Mouse (Mus musculus) hindbrain, embryonic 16.5 days (tissue): ENCODE results near the gene Grin2b. TPM values are rescaled to one million over a fixed set of nuclear protein-coding genes. Genes with fewer than 3 reads are reported as not detected.

Experiments used
- ATAC-seq: fragments of 200-750 bp; cut with Nextera tagmentation; 2 replicates; pipeline ENCODE4 v1.8.0; 2017; ENCODE audit warnings: moderate TSS enrichment, moderate library complexity
- H3K27ac ChIP-seq: fragments of 300-500 bp; sonication (generic); 2 replicates; pipeline ENCODE4 v1.5.1; 2014; ENCODE audit warnings: low read depth, mild to moderate bottlenecking, control low read depth, low read length, moderate library complexity
- H3K27me3 ChIP-seq: fragments of 300-500 bp; sonication (generic); replicated peaks from 2 replicates; pipeline ENCODE4 v1.6.1; 2014; ENCODE audit warnings: low read length; ENCODE audit not compliant: control insufficient read depth, insufficient read depth
- H3K36me3 ChIP-seq: fragments of 300-500 bp; sonication (generic); 2 replicates; pipeline ENCODE4 v1.6.1; 2014; ENCODE audit warnings: mild to moderate bottlenecking, low read length, moderate library complexity, mixed read lengths; ENCODE audit not compliant: control insufficient read depth, insufficient read depth
- H3K4me1 ChIP-seq: fragments of 300-500 bp; sonication (generic); 2 replicates; pipeline ENCODE4 v1.6.1; 2014; ENCODE audit warnings: low read depth, low read length; ENCODE audit not compliant: control insufficient read depth, insufficient read depth
- H3K4me2 ChIP-seq: fragments of 300-500 bp; sonication (generic); 2 replicates; pipeline ENCODE4 v1.6.1; 2014; ENCODE audit warnings: mild to moderate bottlenecking, low read length, control low read depth, moderate library complexity
- H3K4me3 ChIP-seq: fragments of 300-500 bp; sonication (generic); 2 replicates; pipeline ENCODE4 v1.5.1; 2014; ENCODE audit warnings: mild to moderate bottlenecking, low read length, control low read depth, moderate library complexity
- H3K9ac ChIP-seq: fragments of 300-500 bp; sonication (generic); 2 replicates; pipeline ENCODE4 v1.6.1; 2014; ENCODE audit warnings: low read depth, mild to moderate bottlenecking, control low read depth, low read length, moderate library complexity
- H3K9me3 ChIP-seq: fragments of 300-500 bp; sonication (generic); 2 replicates; pipeline ENCODE4 v1.6.1; 2014; ENCODE audit warnings: mild to moderate bottlenecking, low read length, moderate library complexity; ENCODE audit not compliant: control insufficient read depth
- WGBS: fragments of 180-500 bp; shearing (Covaris S2); extraction: QIAGEN DNeasy Blood & Tissue Kit; methylation state at CpG from one replicate; pipeline ENCODE4 v1.1.7; 2014; 5-methylcytosine and 5-hydroxymethylcytosine counted together
- polyA plus RNA-seq: library from polyadenylated mRNA; unstranded; fragments of >200 nt; fragmentation: Nextera tagmentation; extraction: Ambion mirVana; gene quantifications from 2 replicates; pipeline ENCODE4 v1.2.1, GENCODE M21; 2015

The Grin2b gene
- polyA plus RNA-seq, 1 experiment from 2014 or later = 56.1 TPM

DNA sequence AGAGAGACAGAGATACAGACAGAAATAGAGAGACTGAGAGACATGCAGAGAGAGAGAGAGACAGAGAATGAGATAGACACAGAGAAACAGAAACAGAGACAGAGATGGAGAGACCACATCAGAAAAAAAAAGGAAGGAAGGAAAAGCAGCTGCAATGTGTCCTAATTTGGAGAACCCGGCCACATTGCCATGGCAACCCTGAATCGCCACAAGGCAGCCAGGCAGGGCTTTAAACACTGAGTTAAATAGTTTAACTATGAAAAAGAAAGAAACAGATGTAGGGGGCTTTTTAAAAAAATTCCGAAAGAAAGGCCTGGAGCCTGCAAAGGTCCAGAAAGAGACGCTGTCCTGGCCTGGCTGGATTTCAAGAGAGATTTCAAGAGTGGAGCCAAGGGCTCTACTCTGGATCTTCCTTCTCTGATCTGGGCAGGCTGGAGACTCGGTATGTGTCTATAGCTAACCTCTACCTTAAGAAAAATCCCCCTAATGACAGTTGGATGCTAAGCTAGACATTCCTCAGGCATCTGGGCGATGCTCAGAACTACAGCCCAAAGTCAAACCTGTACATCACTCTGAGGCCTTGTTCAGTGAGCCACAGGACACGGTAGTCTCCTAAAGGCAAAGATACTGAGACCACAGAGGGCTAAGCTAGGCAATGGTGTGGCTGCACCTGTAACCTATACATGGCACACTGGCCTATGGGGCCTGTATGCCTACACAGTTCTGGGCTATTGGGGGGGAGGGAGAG is 162.8 kb downstream of the Grin2b start:
- H3K27me3 ChIP-seq = no peaks in the 10 kb centered on the region
- H3K27ac ChIP-seq = no peak overlapping the region
- 18% methylated on average over 7 of the region's 7 CpGs for WGBS
- no peaks in the 10 kb centered on the region for H3K9me3 ChIP-seq
- no peak overlapping the region for H3K4me2 ChIP-seq
- H3K4me1 ChIP-seq = peaks cover 13% of the 10 kb centered on the region
- no peak overlapping the region for H3K9ac ChIP-seq
- no peaks in the 10 kb centered on the region for H3K36me3 ChIP-seq
- peak; percentile 58 for ATAC-seq
- H3K4me3 ChIP-seq = no peak overlapping the region

DNA sequence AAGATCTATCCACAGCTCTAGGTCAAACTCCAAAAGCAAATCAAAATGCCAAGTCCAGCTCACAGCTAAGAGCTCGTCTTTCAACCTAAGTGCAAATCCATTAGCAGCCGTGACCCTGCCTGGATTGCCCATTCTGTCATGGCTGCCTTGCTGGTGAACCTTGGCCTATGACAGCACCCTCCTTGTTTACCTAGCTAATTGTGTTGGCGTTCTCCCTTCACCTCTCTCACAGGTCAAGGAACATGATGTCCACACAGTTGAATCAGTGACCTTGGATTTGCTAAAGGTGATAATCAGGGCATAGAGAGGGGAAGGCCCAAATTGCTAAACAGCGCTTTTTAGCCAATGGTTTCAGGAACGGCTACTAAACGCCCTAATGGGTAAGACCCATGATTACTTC is 165.2 kb downstream of the Grin2b start:
- Histone ChIP-seq H3K9me3 (no peaks in the 10 kb centered on the region), H3K4me1 (peaks cover 13% of the 10 kb centered on the region), H3K9ac (no peak overlapping the region), H3K4me3 (no peak overlapping the region), H3K27me3 (no peaks in the 10 kb centered on the region), H3K4me2 (no peak overlapping the region), H3K36me3 (no peaks in the 10 kb centered on the region), H3K27ac (no peak overlapping the region)
- 87% methylated on average over 6 of the region's 6 CpGs for WGBS
- no peak for ATAC-seq

DNA sequence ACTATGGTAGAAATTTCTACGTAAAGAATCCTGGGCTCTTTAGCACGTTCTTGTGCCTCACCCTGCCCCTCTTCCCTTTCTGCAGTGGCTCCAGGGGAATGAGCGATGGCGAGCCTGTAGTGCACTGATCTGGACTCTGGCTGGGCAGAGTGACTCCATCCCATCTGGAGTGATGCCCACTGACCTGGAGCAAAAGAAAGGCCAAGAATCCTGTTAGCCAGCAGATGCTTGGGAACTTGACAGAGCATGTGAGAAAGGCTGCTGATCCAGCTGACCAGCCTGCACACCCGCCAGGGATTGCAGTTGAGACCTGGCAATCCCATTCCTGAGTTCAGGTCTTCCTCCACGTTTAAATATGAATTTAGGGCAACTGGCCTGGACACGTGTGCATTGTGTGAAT is 178.6 kb downstream of the Grin2b start:
- no peak overlapping the region for H3K9ac ChIP-seq
- H3K27ac ChIP-seq = no peak overlapping the region
- WGBS = 50% methylated on average over 7 of the region's 7 CpGs
- ATAC-seq = peak; percentile 50
- H3K4me2 ChIP-seq = no peak overlapping the region
- H3K27me3 ChIP-seq = no peaks in the 10 kb centered on the region
- H3K4me1 ChIP-seq = peaks cover 13% of the 10 kb centered on the region
- H3K36me3 ChIP-seq = no peaks in the 10 kb centered on the region
- no peaks in the 10 kb centered on the region for H3K9me3 ChIP-seq
- no peak overlapping the region for H3K4me3 ChIP-seq

DNA sequence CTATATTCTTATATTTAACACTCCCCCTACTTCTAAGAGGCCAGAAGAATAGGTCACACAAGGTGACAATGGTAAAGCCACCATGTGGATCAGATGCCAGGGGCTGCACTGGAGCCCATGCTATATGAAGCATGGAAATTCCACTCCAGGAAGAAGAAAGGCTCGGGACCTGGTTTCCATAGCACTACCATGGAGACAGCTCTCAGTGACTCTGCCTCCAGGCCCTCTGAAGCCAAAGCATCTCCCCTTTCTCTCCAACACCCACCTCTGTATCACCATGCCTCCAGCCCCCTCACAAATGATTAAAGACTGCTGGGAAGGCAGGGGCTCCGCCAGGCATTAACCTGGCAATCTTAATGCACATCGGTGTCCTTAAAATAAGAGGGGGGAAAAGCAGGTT is 179.4 kb downstream of the Grin2b start:
- no peak overlapping the region for H3K9ac ChIP-seq
- H3K4me3 ChIP-seq = no peak overlapping the region
- ATAC-seq = peak; percentile 58
- peaks cover 13% of the 10 kb centered on the region for H3K4me1 ChIP-seq
- no peaks in the 10 kb centered on the region for H3K27me3 ChIP-seq
- H3K36me3 ChIP-seq = no peaks in the 10 kb centered on the region
- no peak overlapping the region for H3K27ac ChIP-seq
- H3K4me2 ChIP-seq = no peak overlapping the region
- no peaks in the 10 kb centered on the region for H3K9me3 ChIP-seq
- WGBS = 38% methylated on average over 3 of the region's 3 CpGs

DNA sequence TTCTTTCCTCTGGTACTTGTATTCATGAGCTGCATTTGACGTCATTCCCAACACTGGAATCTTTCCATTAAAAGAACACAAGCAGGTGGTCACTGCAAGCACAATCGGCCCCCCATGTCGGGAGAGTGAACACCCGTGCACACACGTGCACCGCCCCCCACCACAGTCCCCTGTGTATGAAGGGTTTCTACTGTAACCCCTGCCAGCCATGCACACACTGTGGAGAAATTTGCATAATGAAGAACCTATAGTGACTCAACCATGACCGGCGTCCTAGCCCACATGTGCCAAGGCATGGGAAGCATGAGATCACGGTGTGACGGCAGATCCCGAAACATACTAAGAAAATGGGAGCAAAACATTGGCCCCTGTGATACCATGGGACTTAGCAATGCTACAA is 179.9 kb downstream of the Grin2b start:
- Histone ChIP-seq H3K27me3 (no peaks in the 10 kb centered on the region), H3K9me3 (no peaks in the 10 kb centered on the region), H3K4me1 (peaks cover 13% of the 10 kb centered on the region), H3K27ac (no peak overlapping the region), H3K4me3 (no peak overlapping the region), H3K9ac (no peak overlapping the region), H3K36me3 (no peaks in the 10 kb centered on the region), H3K4me2 (no peak overlapping the region)
- ATAC-seq = peak; percentile 65; the same call in 1 of the 2 replicates
- 49% methylated on average over 11 of the region's 11 CpGs for WGBS

DNA sequence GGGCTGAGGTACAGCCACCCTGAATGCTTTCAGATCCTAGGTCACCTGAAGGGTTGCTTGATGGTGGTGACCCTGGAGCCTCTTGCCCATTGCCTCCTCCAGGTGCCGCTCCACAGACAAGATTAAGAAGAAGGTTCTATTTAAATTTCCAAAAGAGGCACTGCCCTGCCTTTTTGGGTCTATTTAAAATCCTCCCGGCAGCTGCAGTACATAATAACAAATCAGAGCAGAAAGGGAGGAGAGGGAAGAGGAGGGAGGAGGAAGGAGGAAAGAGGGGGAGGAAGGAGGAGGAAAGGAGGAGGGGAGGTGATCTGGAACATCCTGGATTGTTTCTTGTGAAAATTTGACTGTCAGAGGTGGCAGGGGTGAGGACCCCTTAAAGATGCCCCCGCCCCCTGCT is 197.2 kb downstream of the Grin2b start:
- peaks cover 4% of the 10 kb centered on the region; the same call in 1 of the 2 replicates for H3K4me1 ChIP-seq
- no peak overlapping the region for H3K4me3 ChIP-seq
- no peak overlapping the region for H3K27ac ChIP-seq
- H3K4me2 ChIP-seq = no peak overlapping the region
- 60% methylated on average over 3 of the region's 3 CpGs for WGBS
- no peaks in the 10 kb centered on the region for H3K27me3 ChIP-seq
- no peak for ATAC-seq
- H3K36me3 ChIP-seq = no peaks in the 10 kb centered on the region
- no peaks in the 10 kb centered on the region for H3K9me3 ChIP-seq
- no peak overlapping the region for H3K9ac ChIP-seq

DNA sequence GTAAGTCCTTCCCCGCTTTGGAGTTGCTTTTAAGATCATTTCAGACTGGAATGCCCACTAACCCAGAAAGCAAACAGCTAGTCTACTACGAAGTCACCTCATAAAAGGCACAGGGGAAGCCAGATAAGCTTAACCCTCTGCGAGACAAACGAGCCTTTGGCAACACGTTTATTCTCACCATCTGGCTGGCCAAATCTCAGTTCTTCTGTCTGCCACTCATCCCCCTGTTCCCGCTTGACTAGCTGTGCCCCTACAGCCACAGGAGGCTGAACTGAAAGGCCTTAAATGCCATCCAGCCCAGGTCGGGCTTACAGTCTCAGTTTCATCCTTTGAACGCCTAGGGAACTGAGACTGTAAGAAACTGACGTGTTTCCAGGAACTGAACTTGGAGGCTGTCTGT is 200.8 kb downstream of the Grin2b start:
- no peak overlapping the region for H3K27ac ChIP-seq
- H3K9me3 ChIP-seq = no peaks in the 10 kb centered on the region
- no peaks in the 10 kb centered on the region for H3K36me3 ChIP-seq
- ATAC-seq = no peak
- H3K4me3 ChIP-seq = no peak overlapping the region
- H3K27me3 ChIP-seq = no peaks in the 10 kb centered on the region
- H3K9ac ChIP-seq = no peak overlapping the region
- no peak overlapping the region for H3K4me2 ChIP-seq
- H3K4me1 ChIP-seq = peaks cover 4% of the 10 kb centered on the region; the same call in 1 of the 2 replicates
- WGBS = 66% methylated on average over 9 of the region's 9 CpGs

DNA sequence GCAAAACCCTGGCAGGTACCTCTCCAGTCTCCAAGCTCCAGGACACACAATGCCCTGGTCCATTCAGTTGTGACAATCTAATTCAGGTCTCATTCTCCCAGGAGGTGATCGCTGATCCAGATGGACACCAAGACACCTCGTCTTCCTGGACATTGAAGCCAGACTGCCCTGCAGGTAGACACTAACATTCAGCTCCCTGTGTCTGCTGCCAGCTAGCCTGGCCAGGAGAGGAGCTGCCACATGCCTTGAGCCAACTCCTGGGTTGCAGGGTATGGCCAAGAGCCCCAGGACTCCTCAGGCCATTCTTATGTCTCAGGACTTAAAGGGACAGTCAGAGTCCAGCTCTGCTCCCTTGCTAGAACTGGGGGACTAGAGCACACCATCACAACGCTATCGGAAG is 201.8 kb downstream of the Grin2b start:
- Histone ChIP-seq H3K27me3 (no peaks in the 10 kb centered on the region), H3K4me1 (peaks cover 4% of the 10 kb centered on the region; the same call in 1 of the 2 replicates), H3K9ac (no peak overlapping the region), H3K4me3 (no peak overlapping the region), H3K4me2 (no peak overlapping the region), H3K9me3 (no peaks in the 10 kb centered on the region), H3K27ac (no peak overlapping the region), H3K36me3 (no peaks in the 10 kb centered on the region)
- 82% methylated on average over 4 of the region's 4 CpGs for WGBS
- ATAC-seq = no peak

DNA sequence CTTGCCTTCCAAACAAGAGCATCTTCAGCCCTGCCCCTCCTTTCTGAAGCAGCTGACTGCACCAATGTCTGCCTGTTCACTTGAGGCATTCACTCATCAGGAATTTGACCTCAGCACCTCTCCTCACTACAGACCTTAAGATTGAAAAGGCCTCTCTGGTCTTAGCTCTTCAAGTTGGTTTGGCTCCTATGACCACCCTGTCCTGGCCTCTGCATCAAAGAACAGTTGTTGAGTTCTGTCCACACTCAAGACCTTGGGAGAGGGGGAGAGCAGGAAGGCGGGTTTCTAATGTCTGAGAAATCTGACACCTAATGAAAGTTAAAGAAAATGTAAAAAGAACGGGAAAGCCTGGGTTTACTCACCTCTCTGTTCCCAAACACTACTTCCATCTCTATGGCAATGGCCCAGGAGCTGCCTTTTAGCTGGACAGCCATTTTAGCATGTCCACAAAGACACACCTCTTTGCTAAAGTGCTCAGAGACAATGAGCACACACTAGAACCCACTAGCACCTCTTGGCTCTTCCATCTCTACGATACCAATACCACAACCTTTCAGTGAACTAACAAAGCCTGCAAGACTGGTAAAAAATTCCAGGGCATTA is 202.5 kb downstream of the Grin2b start:
- Histone ChIP-seq H3K4me1 (peaks cover 4% of the 10 kb centered on the region; the same call in 1 of the 2 replicates), H3K4me2 (no peak overlapping the region), H3K27me3 (no peaks in the 10 kb centered on the region), H3K36me3 (no peaks in the 10 kb centered on the region), H3K27ac (no peak overlapping the region), H3K9ac (no peak overlapping the region), H3K9me3 (no peaks in the 10 kb centered on the region), H3K4me3 (no peak overlapping the region)
- no peak for ATAC-seq
- WGBS = 81% methylated on average over 3 of the region's 3 CpGs
